ENCODE assay signal across 15 mouse cellular contexts in genomic region chr6:145302105-145302504, GRCm38 (mm10).
"Had no signal": no experiment of that assay in that cellular context is flagged by ENCODE, and none has a peak within 500 bp of the region (broad histone marks: within the 10 kb centered on the region; RNA-seq: fewer than 3 reads in every experiment).

No protein-coding gene starts in this region.

- H3K9ac ChIP-seq: limb, embryonic 13.5 days; liver, embryonic 14.5 days; lung, embryonic 15.5 days; midbrain, embryonic 15.5 days; neural tube, embryonic 12.5 days; stomach, embryonic 15.5 days had no signal

- H3K27ac ChIP-seq: hindbrain, postnatal 0 days; limb, embryonic 13.5 days; liver, embryonic 14.5 days; midbrain, embryonic 15.5 days; neural tube, embryonic 12.5 days; stomach, embryonic 15.5 days had no signal

- H3K27me3 ChIP-seq: limb, embryonic 13.5 days; lung, embryonic 15.5 days; megakaryocyte, embryonic 14.5 days; midbrain, embryonic 15.5 days; neural tube, embryonic 12.5 days; stomach, embryonic 15.5 days had no signal

- H3K9me3 ChIP-seq: limb, embryonic 13.5 days; lung, embryonic 15.5 days; megakaryocyte, embryonic 14.5 days; midbrain, embryonic 15.5 days; neural tube, embryonic 12.5 days; stomach, embryonic 15.5 days had no signal

- H3K4me2 ChIP-seq: midbrain, embryonic 11.5 days; midbrain, embryonic 15.5 days; neural tube, embryonic 12.5 days had no signal

- H3K4me3 ChIP-seq: limb, embryonic 13.5 days; lung, embryonic 15.5 days; midbrain, embryonic 15.5 days; neural tube, embryonic 12.5 days; stomach, embryonic 15.5 days had no signal

- ATAC-seq: hindbrain, postnatal 0 days had no signal

- H3K36me3 ChIP-seq: limb, embryonic 13.5 days; lung, embryonic 15.5 days; midbrain, embryonic 15.5 days; neural tube, embryonic 12.5 days; stomach, embryonic 15.5 days had no signal

- DNase-seq: kidney, adult 11 months; kidney, postnatal 36 days; left cerebral cortex, postnatal 4 days; lung, postnatal 36 days; thymus, adult 2 months; thymus, postnatal 25 days had no signal
